8 mouse cellular contexts compared by ENCODE assay signal in genomic region chr16:48994343-48994693, GRCm38 (mm10). TPM values are rescaled to one million over a fixed set of nuclear protein-coding genes. Genes with fewer than 3 reads are reported as not detected.
A peak's percentile ranks its signal among the peaks of the same experiment; 100 is the strongest.
DNase-seq lines count a peak whose midpoint lies in the region; ATAC-seq lines count a peak whose summit lies in the region.

No protein-coding gene starts in this region.

- intact Hi-C loops in gastrocnemius, postnatal 14 days (cut with DNase I; ENCODE audit: low total_unique reads), result no loop called here

- H3K9me3 ChIP-seq in neural tube, embryonic 11.5 days (ENCODE audit: control insufficient read depth, low read length), result no peaks in the 10 kb centered on the region
- no peaks in the 10 kb centered on the region for H3K9me3 ChIP-seq in forebrain, embryonic 11.5 days (ENCODE audit: control insufficient read depth, low read length)
- H3K9me3 ChIP-seq in liver, embryonic 11.5 days (ENCODE audit: control insufficient read depth, low read length), result no peaks in the 10 kb centered on the region
- no peaks in the 10 kb centered on the region for H3K9me3 ChIP-seq in stomach, embryonic 16.5 days (replicated peaks; ENCODE audit: control insufficient read depth, low read length)

- under 1% methylated on average over 18 of the region's 18 CpGs for WGBS in neural tube, embryonic 11.5 days
- WGBS in forebrain, embryonic 11.5 days, result under 1% methylated on average over 18 of the region's 18 CpGs
- WGBS in liver, embryonic 11.5 days, result 1% methylated on average over 18 of the region's 18 CpGs
- WGBS in stomach, embryonic 16.5 days, result 0% methylated on average over 18 of the region's 18 CpGs

- peak; percentile 45 for ATAC-seq in neural tube, embryonic 11.5 days (ENCODE audit: insufficient read depth, low FRiP score, low TSS enrichment)
- no peak for ATAC-seq in forebrain, embryonic 11.5 days (replicated peaks; ENCODE audit: low FRiP score)
- ATAC-seq in liver, embryonic 11.5 days (replicated peaks; ENCODE audit: low FRiP score), result peak; percentile 56
- ATAC-seq in stomach, embryonic 16.5 days (ENCODE audit: insufficient read depth, low FRiP score), result peak; percentile 35

- H3K4me3 ChIP-seq in neural tube, embryonic 11.5 days (ENCODE audit: low read depth, low read length), result peak overlapping the region; percentile 85
- peak overlapping the region; percentile 82 for H3K4me3 ChIP-seq in forebrain, embryonic 11.5 days (ENCODE audit: low read depth, low read length)
- peak overlapping the region; percentile 88 for H3K4me3 ChIP-seq in liver, embryonic 11.5 days (ENCODE audit: low read depth, low read length)
- peak overlapping the region; percentile 92 for H3K4me3 ChIP-seq in stomach, embryonic 16.5 days (replicated peaks; ENCODE audit: low read length)

- no peaks in the 10 kb centered on the region for H3K27me3 ChIP-seq in neural tube, embryonic 11.5 days (ENCODE audit: control insufficient read depth, insufficient read depth, low read length)
- H3K27me3 ChIP-seq in forebrain, embryonic 11.5 days (ENCODE audit: control insufficient read depth, insufficient read depth, low read length), result no peaks in the 10 kb centered on the region
- no peaks in the 10 kb centered on the region for H3K27me3 ChIP-seq in liver, embryonic 11.5 days (replicated peaks; ENCODE audit: control insufficient read depth, insufficient read depth, low read length)
- H3K27me3 ChIP-seq in stomach, embryonic 16.5 days (ENCODE audit: control insufficient read depth, insufficient read depth, low read length), result no peaks in the 10 kb centered on the region

- peaks cover 5% of the 10 kb centered on the region; the same call in 1 of the 2 replicates for H3K4me1 ChIP-seq in neural tube, embryonic 11.5 days (ENCODE audit: control insufficient read depth, insufficient read depth, low read length)
- peaks cover 4% of the 10 kb centered on the region; the same call in 1 of the 2 replicates for H3K4me1 ChIP-seq in forebrain, embryonic 11.5 days (replicated peaks; ENCODE audit: control insufficient read depth, insufficient read depth, low read length)
- H3K4me1 ChIP-seq in liver, embryonic 11.5 days (replicated peaks; ENCODE audit: control insufficient read depth, insufficient read depth, low read length), result peaks cover 5% of the 10 kb centered on the region; the same call in 1 of the 2 replicates
- peaks cover 14% of the 10 kb centered on the region for H3K4me1 ChIP-seq in stomach, embryonic 16.5 days (ENCODE audit: control insufficient read depth, insufficient read depth, low read length)

- peak overlapping the region; percentile 71 for H3K9ac ChIP-seq in neural tube, embryonic 11.5 days (ENCODE audit: low read length)
- peak overlapping the region; percentile 78 for H3K9ac ChIP-seq in forebrain, embryonic 11.5 days (ENCODE audit: low read length)
- peak overlapping the region; percentile 98 for H3K9ac ChIP-seq in liver, embryonic 11.5 days (ENCODE audit: low read depth, low read length)
- H3K9ac ChIP-seq in stomach, embryonic 16.5 days (ENCODE audit: low read length), result peak overlapping the region; percentile 99

- DNase-seq in neural tube, embryonic 11.5 days (ENCODE audit: low spot score), result no peak
- DNase-seq in neural tube, embryonic 10.5 days (ENCODE audit: extremely low spot score, low spot score), result no peak
- no peak for DNase-seq in forebrain, embryonic 11.5 days (ENCODE audit: low spot score)
- no peak for DNase-seq in liver, embryonic 11.5 days (ENCODE audit: low spot score)
- DNase-seq in adrenal gland, adult 18-20 months (ENCODE audit: low spot score in 2 of 2), result no peak
- DNase-seq in kidney, postnatal 10 days, result no peak
- no peak for DNase-seq in gastrocnemius, postnatal 14 days

- peak overlapping the region; percentile 53 for H3K4me2 ChIP-seq in neural tube, embryonic 11.5 days (ENCODE audit: low read depth)
- peak overlapping the region; percentile 62 for H3K4me2 ChIP-seq in forebrain, embryonic 11.5 days (ENCODE audit: low read depth, low read length, severe bottlenecking)
- peak overlapping the region; percentile 64 for H3K4me2 ChIP-seq in liver, embryonic 11.5 days
- peak overlapping the region; percentile 68 for H3K4me2 ChIP-seq in stomach, embryonic 16.5 days (ENCODE audit: low read depth, low read length)

- H3K27ac ChIP-seq in neural tube, embryonic 11.5 days (ENCODE audit: low read depth, low read length), result no peak overlapping the region
- H3K27ac ChIP-seq in forebrain, embryonic 11.5 days (ENCODE audit: low read depth, low read length), result no peak overlapping the region
- H3K27ac ChIP-seq in liver, embryonic 11.5 days (ENCODE audit: low read depth, low read length), result 0 out of 2 replicates have a peak overlapping the region, but pooled peaks have one; percentile 34
- peak overlapping the region; percentile 69 for H3K27ac ChIP-seq in stomach, embryonic 16.5 days (ENCODE audit: low read length)

- H3K36me3 ChIP-seq in neural tube, embryonic 11.5 days (ENCODE audit: control insufficient read depth, insufficient read depth, low read length), result no peaks in the 10 kb centered on the region
- no peaks in the 10 kb centered on the region; the same call in 1 of the 2 replicates for H3K36me3 ChIP-seq in forebrain, embryonic 11.5 days (ENCODE audit: control insufficient read depth, insufficient read depth, low read length)
- H3K36me3 ChIP-seq in liver, embryonic 11.5 days (ENCODE audit: control insufficient read depth, insufficient read depth, low read length), result no peaks in the 10 kb centered on the region
- H3K36me3 ChIP-seq in stomach, embryonic 16.5 days (ENCODE audit: control insufficient read depth, insufficient read depth, low read length), result 0 out of 2 replicates have a peak, but pooled peaks cover 3% of the 10 kb centered on the region

RNA-seq across cellular contexts. Expression of gene Cip2a, which starts 0.3 kb away (rescaled TPM):
- polyA plus RNA-seq in neural tube, embryonic 11.5 days (2014; fragmentation: Nextera tagmentation; extraction: Ambion mirVana), result 35.9 and 39.3 TPM in 2 replicates
- 54.7 and 57.8 TPM in 2 replicates for polyA plus RNA-seq in forebrain, embryonic 11.5 days (2014; fragmentation: Nextera tagmentation; extraction: Ambion mirVana)
- polyA plus RNA-seq in liver, embryonic 11.5 days (2014; fragmentation: Nextera tagmentation; extraction: Ambion mirVana), result 34.0 and 38.3 TPM in 2 replicates
- 22.2 and 24.1 TPM in 2 replicates for polyA plus RNA-seq in stomach, embryonic 16.5 days (2015; fragmentation: Nextera tagmentation; extraction: Ambion mirVana)
- 1 to 10 TPM; 1.2 to 1.3 TPM for total RNA-seq in adrenal gland, adult 18-20 months (2021)
- 1 to 10 TPM; 2.1 to 2.4 TPM for total RNA-seq in gastrocnemius, postnatal 14 days (2021)

RNA-seq across cellular contexts. Expression of gene Dzip3, which starts 0.4 kb away (rescaled TPM):
- 51.3 and 54.6 TPM in 2 replicates for polyA plus RNA-seq in neural tube, embryonic 11.5 days (2014; fragmentation: Nextera tagmentation; extraction: Ambion mirVana)
- polyA plus RNA-seq in forebrain, embryonic 11.5 days (2014; fragmentation: Nextera tagmentation; extraction: Ambion mirVana), result 46.7 and 54.3 TPM in 2 replicates
- polyA plus RNA-seq in liver, embryonic 11.5 days (2014; fragmentation: Nextera tagmentation; extraction: Ambion mirVana), result 23.6 and 25.5 TPM in 2 replicates
- polyA plus RNA-seq in stomach, embryonic 16.5 days (2015; fragmentation: Nextera tagmentation; extraction: Ambion mirVana), result 18.2 and 19.6 TPM in 2 replicates
- 10 to 100 TPM; 13.6 to 14.1 TPM for total RNA-seq in adrenal gland, adult 18-20 months (2021)
- 1 to 10 TPM; 5.1 to 5.2 TPM for total RNA-seq in gastrocnemius, postnatal 14 days (2021)

Comparison
In these comparisons a context has a peak if more than half of its experiments do, and no peak if none do; other contexts are left out.
1. H3K27ac ChIP-seq: peak in liver, embryonic 11.5 days (single experiment) and stomach, embryonic 16.5 days (single experiment); none in neural tube, embryonic 11.5 days (single experiment) and forebrain, embryonic 11.5 days (single experiment).
2. Peak in every context shown above with its lines, with median percentiles within 50 percentile points of each other: H3K4me2 ChIP-seq, H3K4me3 ChIP-seq and H3K9ac ChIP-seq.